Mouse (Mus musculus) olfactory bulb, adult 2 months (tissue): ENCODE data around the gene Ptprb.

ENCODE experiments used
- CTCF ChIP-seq: fragments of 200-500 bp; IDR thresholded peaks from 2 replicates; pipeline ENCODE4 v1.5.1; 2012; ENCODE audit warnings: low read depth, mild to moderate bottlenecking, low read length, moderate library complexity; ENCODE audit not compliant: insufficient read depth
- POLR2A ChIP-seq: fragments of 200-500 bp; IDR thresholded peaks from 2 replicates; pipeline ENCODE4 v1.6.1; 2012; ENCODE audit warnings: mild to moderate bottlenecking, low read depth, low read length, moderate library complexity; ENCODE audit not compliant: insufficient read depth

DNA sequence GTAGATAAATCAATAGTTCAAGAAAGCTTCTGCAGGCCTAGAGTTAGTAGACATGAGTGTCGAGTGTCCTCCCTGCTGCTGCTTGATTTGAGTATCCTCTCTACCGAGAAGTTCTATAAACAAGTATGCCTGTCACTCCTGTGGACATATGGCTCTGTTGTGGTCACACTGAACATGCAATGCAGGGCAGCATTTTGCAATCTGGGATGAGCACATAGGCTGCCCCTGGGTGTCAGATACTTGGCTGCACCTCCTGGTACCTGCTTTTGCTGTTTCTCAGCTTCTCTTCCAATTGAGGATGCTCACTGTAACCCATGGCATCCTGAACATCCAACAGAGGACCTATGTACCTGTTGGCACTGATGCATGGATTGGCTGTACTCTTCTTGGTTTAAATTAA, 34.1 kb downstream of the Ptprb start:
- TF ChIP-seq CTCF = no peak
- no peak for TF ChIP-seq POLR2A
